Mouse (Mus musculus): ENCODE results near the gene Wdfy2.

GRCm38 (mm10) chr14:62852840-62853239, 15.4 kb downstream of the Wdfy2 start:
- TF ChIP-seq CTCF (IDR thresholded peaks at IDR 0.05; ENCODE audit: extremely low read depth, insufficient read depth, low read length) (no peak), POLR2A (IDR thresholded peaks at IDR 0.05; ENCODE audit: extremely low read depth, insufficient read depth, low read length) (no peak)

Measured in cortical plate, adult 2 months (tissue).